ENCODE assay signal across 1 mouse cellular context in genomic region chr4:59572521-59573118, GRCm38 (mm10).
TF ChIP-seq lines count a peak whose summit lies in the region.

No protein-coding gene starts in this region.

TF ChIP-seq in MEL, 35 proteins besides CTCF, POLR2A, EP300 and RAD21 (continued from another document):
- TF ChIP-seq SIN3A (IDR thresholded peaks at IDR 0.05; ENCODE audit: low read length) (peak; percentile 44; the same call in 1 of the 2 replicates), MXI1 (IDR thresholded peaks at IDR 0.05; ENCODE audit: low read depth, low read length) (no peak), ETS1 (IDR thresholded peaks at IDR 0.05; ENCODE audit: low read depth, low read length) (peak; percentile 64; the same call in 1 of the 2 replicates), ZKSCAN1 (IDR thresholded peaks at IDR 0.05; ENCODE audit: low read depth, low read length) (no peak), MAX (IDR thresholded peaks at IDR 0.05; ENCODE audit: low read length) (no peak), BHLHE40 (IDR thresholded peaks at IDR 0.05; ENCODE audit: borderline replicate concordance, low read depth, low read length) (no peak), USF2 (IDR thresholded peaks at IDR 0.05; ENCODE audit: borderline replicate concordance in 1 of 2, insufficient read depth in 1 of 2, low read depth in 1 of 2, low read length in 2 of 2) (no peak), MAFK (IDR thresholded peaks at IDR 0.05; ENCODE audit: borderline replicate concordance, low read depth, low read length) (no peak), CHD1 (IDR thresholded peaks at IDR 0.05; ENCODE audit: low read depth, low read length) (no peak), NELFE (IDR thresholded peaks at IDR 0.05; ENCODE audit: low read depth, low read length) (no peak), UBTF (IDR thresholded peaks at IDR 0.05; ENCODE audit: borderline replicate concordance, insufficient read depth, low read depth, low read length) (no peak)
